Mouse (Mus musculus) fibroblast of lung, adult 2 months (primary cell): ENCODE results near the gene Stx11.

Experiments used
- DNase-seq: peaks from one replicate; pipeline ENCODE4 v3.0.0-alpha.2; 2011; ENCODE audit warnings: low read depth

The Stx11 gene

GRCm38 (mm10) chr10:12964151-12965075 lies at the start of gene Stx11:
Stx11 (minus strand) TSS chr10:12964298.
- peak; percentile 19 for DNase-seq

- no peak for DNase-seq
These were observed 44.6 kb upstream of the Stx11 start for GRCm38 (mm10) chr10:13008737-13009121.

- peak; percentile 95 for DNase-seq
These were observed 44.0 kb upstream of the Stx11 start for GRCm38 (mm10) chr10:13007876-13008736.

GRCm38 (mm10) chr10:13005043-13005442 lies 40.9 kb upstream of the Stx11 start, which contains the start of gene Sf3b5:
Sf3b5 (plus strand) TSS chr10:13005343.
- no peak for DNase-seq

- DNase-seq = peak; percentile 70
These were observed 32.8 kb upstream of the Stx11 start for GRCm38 (mm10) chr10:12996736-12997477.

GRCm38 (mm10) chr10:12993411-12994039 lies 29.4 kb upstream of the Stx11 start:
- no peak for DNase-seq

GRCm38 (mm10) chr10:12991953-12992352 lies 27.9 kb upstream of the Stx11 start:
- no peak for DNase-seq

GRCm38 (mm10) chr10:12986943-12987342 lies 22.8 kb upstream of the Stx11 start:
- DNase-seq = no peak

GRCm38 (mm10) chr10:12986485-12986884 lies 22.4 kb upstream of the Stx11 start:
- no peak for DNase-seq

GRCm38 (mm10) chr10:12985028-12985427 lies 20.9 kb upstream of the Stx11 start:
- DNase-seq = no peak

- no peak for DNase-seq
These were observed 19.4 kb upstream of the Stx11 start for GRCm38 (mm10) chr10:12983516-12983915.

GRCm38 (mm10) chr10:12981071-12981470 lies 17.0 kb upstream of the Stx11 start:
- DNase-seq = no peak

GRCm38 (mm10) chr10:12977787-12978212 lies 13.7 kb upstream of the Stx11 start:
- DNase-seq = no peak

- no peak for DNase-seq
These were observed 12.5 kb upstream of the Stx11 start for GRCm38 (mm10) chr10:12976552-12976951.

GRCm38 (mm10) chr10:12975957-12976356 lies 11.9 kb upstream of the Stx11 start:
- no peak for DNase-seq

GRCm38 (mm10) chr10:12975461-12975860 lies 11.4 kb upstream of the Stx11 start:
- no peak for DNase-seq

GRCm38 (mm10) chr10:12974572-12974971 lies 10.5 kb upstream of the Stx11 start:
- no peak for DNase-seq

GRCm38 (mm10) chr10:12965669-12966180 lies 1.6 kb upstream of the Stx11 start:
- DNase-seq = peak; percentile 20

- DNase-seq = peak; percentile 65
These were observed 543 bp downstream of the Stx11 start for GRCm38 (mm10) chr10:12963362-12964147.

- DNase-seq = no peak
These were observed 1.9 kb downstream of the Stx11 start for GRCm38 (mm10) chr10:12962238-12962637.
